In the genomic region with DNA sequence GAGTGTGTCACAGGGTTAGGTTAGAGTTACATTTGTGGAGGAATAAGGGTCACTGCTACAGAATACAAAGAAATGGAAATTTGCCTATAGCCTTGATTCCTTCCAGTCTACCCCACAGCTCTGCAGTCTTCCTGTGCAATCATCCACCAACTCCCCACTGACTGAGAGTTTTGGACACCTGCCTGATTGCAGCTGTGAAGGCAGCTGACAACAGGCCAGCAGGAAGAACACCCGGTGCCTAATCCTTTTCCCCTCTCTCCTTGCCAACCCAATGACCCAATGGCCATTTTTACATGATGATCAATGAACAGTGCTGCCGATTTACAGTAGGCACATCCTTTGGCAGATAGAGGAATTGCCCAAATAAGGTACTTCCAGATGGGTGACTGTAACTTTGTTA, we compare ENCODE assay signal across 12 mouse cellular contexts. TPM values are rescaled to one million over a fixed set of nuclear protein-coding genes. Genes with fewer than 3 reads are reported as not detected.
DNase-seq lines count a peak whose midpoint lies in the region; ATAC-seq and TF ChIP-seq lines count a peak whose summit lies in the region.
"Had no signal": no experiment of that assay in that cellular context is flagged by ENCODE, and none has a peak within 500 bp of the region (broad histone marks: within the 10 kb centered on the region; RNA-seq: fewer than 3 reads in every experiment).

No protein-coding gene starts in this region.

- no peak overlapping the region for H3K4me3 ChIP-seq in hindbrain, postnatal 0 days (ENCODE audit: low read length)
- H3K4me3 ChIP-seq in hindbrain, embryonic 13.5 days = no peak overlapping the region
- H3K4me3 ChIP-seq in cerebellum, adult 2 months (replicated peaks; ENCODE audit: insufficient read depth, low read depth, low read length) = no peak overlapping the region
- no peak overlapping the region for H3K4me3 ChIP-seq in liver, embryonic 11.5 days (ENCODE audit: low read depth, low read length)
- H3K4me3 ChIP-seq: embryonic facial prominence, embryonic 13.5 days; hindbrain, embryonic 10.5 days; limb, embryonic 10.5 days; midbrain, embryonic 10.5 days had no signal

- 0 out of 2 replicates have a peak, but pooled peaks cover 7% of the 10 kb centered on the region for H3K36me3 ChIP-seq in hindbrain, postnatal 0 days (ENCODE audit: insufficient read depth, low read length)
- peaks cover 13% of the 10 kb centered on the region for H3K36me3 ChIP-seq in hindbrain, embryonic 13.5 days
- H3K36me3 ChIP-seq in liver, embryonic 11.5 days (ENCODE audit: control insufficient read depth, insufficient read depth, low read length) = no peaks in the 10 kb centered on the region
- H3K36me3 ChIP-seq: embryonic facial prominence, embryonic 13.5 days; hindbrain, embryonic 10.5 days; limb, embryonic 10.5 days; midbrain, embryonic 10.5 days had no signal

- H3K27me3 ChIP-seq in hindbrain, postnatal 0 days (ENCODE audit: insufficient read depth, low read length) = no peaks in the 10 kb centered on the region
- no peaks in the 10 kb centered on the region for H3K27me3 ChIP-seq in hindbrain, embryonic 13.5 days
- no peaks in the 10 kb centered on the region for H3K27me3 ChIP-seq in cerebellum, adult 2 months (ENCODE audit: control insufficient read depth, insufficient read depth, low read length)
- no peaks in the 10 kb centered on the region for H3K27me3 ChIP-seq in liver, embryonic 11.5 days (replicated peaks; ENCODE audit: control insufficient read depth, insufficient read depth, low read length)
- H3K27me3 ChIP-seq: embryonic facial prominence, embryonic 13.5 days had no signal

- no peak for TF ChIP-seq CTCF in hindbrain, postnatal 0 days (IDR thresholded peaks at IDR 0.05; ENCODE audit: low read depth)
- TF ChIP-seq CTCF in cerebellum, adult 2 months (IDR thresholded peaks at IDR 0.05; ENCODE audit: borderline replicate concordance, insufficient read depth, low read depth, low read length) = no peak

- intact Hi-C loops in heart, postnatal 36 days (cut with DNase I) = no loop called here

- H3K4me2 ChIP-seq in hindbrain, postnatal 0 days (ENCODE audit: low read depth, low read length) = no peak overlapping the region
- no peak overlapping the region for H3K4me2 ChIP-seq in hindbrain, embryonic 13.5 days
- H3K4me2 ChIP-seq in liver, embryonic 11.5 days = no peak overlapping the region
- H3K4me2 ChIP-seq: embryonic facial prominence, embryonic 13.5 days had no signal

- no peak overlapping the region for H3K9ac ChIP-seq in hindbrain, postnatal 0 days (replicated peaks; ENCODE audit: low read length)
- no peak overlapping the region for H3K9ac ChIP-seq in hindbrain, embryonic 13.5 days
- H3K9ac ChIP-seq in liver, embryonic 11.5 days (ENCODE audit: low read depth, low read length) = no peak overlapping the region
- H3K9ac ChIP-seq: embryonic facial prominence, embryonic 13.5 days had no signal

- ATAC-seq in hindbrain, postnatal 0 days = peak; percentile 50; the same call in 1 of the 2 replicates
- ATAC-seq in hindbrain, embryonic 13.5 days (ENCODE audit: low FRiP score) = no peak
- ATAC-seq in cerebellum, adult (ENCODE audit: insufficient number of reproducible peaks, low FRiP score, low TSS enrichment) = peak; percentile 47
- no peak for ATAC-seq in liver, embryonic 11.5 days (replicated peaks; ENCODE audit: low FRiP score)

- WGBS in hindbrain, postnatal 0 days = 39% methylated on average over 2 of the region's 2 CpGs
- WGBS in hindbrain, embryonic 13.5 days = 76% methylated on average over 2 of the region's 2 CpGs
- 9% methylated on average over 2 of the region's 2 CpGs for WGBS in cerebellum, adult 2 months
- 84% methylated on average over 2 of the region's 2 CpGs for WGBS in liver, embryonic 11.5 days

- TF ChIP-seq POLR2A in cerebellum, adult 2 months (IDR thresholded peaks at IDR 0.05; ENCODE audit: borderline replicate concordance, insufficient read depth, low read length) = no peak

- H3K27ac ChIP-seq in hindbrain, postnatal 0 days = no peak overlapping the region; the same call in 1 of the 2 replicates
- H3K27ac ChIP-seq in hindbrain, embryonic 13.5 days = no peak overlapping the region
- no peak overlapping the region for H3K27ac ChIP-seq in cerebellum, adult 2 months (ENCODE audit: insufficient read depth, low read length)
- H3K27ac ChIP-seq in liver, embryonic 11.5 days (ENCODE audit: low read depth, low read length) = no peak overlapping the region
- H3K27ac ChIP-seq: embryonic facial prominence, embryonic 13.5 days; hindbrain, embryonic 10.5 days; limb, embryonic 10.5 days; midbrain, embryonic 10.5 days had no signal

- peak; percentile 43 for DNase-seq in hindbrain, postnatal 0 days (ENCODE audit: low spot score)
- DNase-seq in cerebellum, adult 2 months = peak; percentile 51 to 66
- peak; percentile 17 to 29 for DNase-seq in heart, postnatal 36 days
- no peak for DNase-seq in adrenal gland, adult 8-10 months
- no peak for DNase-seq in liver, embryonic 11.5 days (ENCODE audit: low spot score)
- DNase-seq: lung, adult 18-20 months had no signal

- peaks cover 3% of the 10 kb centered on the region; the same call in 1 of the 2 replicates for H3K4me1 ChIP-seq in hindbrain, postnatal 0 days (ENCODE audit: insufficient read depth, low read length)
- H3K4me1 ChIP-seq in hindbrain, embryonic 13.5 days (replicated peaks) = peaks cover 14% of the 10 kb centered on the region
- H3K4me1 ChIP-seq in cerebellum, adult 2 months (ENCODE audit: control insufficient read depth, insufficient read depth, low read length) = peaks cover 7% of the 10 kb centered on the region; the same call in 1 of the 2 replicates
- H3K4me1 ChIP-seq in liver, embryonic 11.5 days (replicated peaks; ENCODE audit: control insufficient read depth, insufficient read depth, low read length) = no peaks in the 10 kb centered on the region
- H3K4me1 ChIP-seq: embryonic facial prominence, embryonic 13.5 days; limb, embryonic 10.5 days had no signal

- no peaks in the 10 kb centered on the region for H3K9me3 ChIP-seq in hindbrain, postnatal 0 days (ENCODE audit: low read length)
- H3K9me3 ChIP-seq in hindbrain, embryonic 13.5 days = no peaks in the 10 kb centered on the region
- H3K9me3 ChIP-seq in liver, embryonic 11.5 days (ENCODE audit: control insufficient read depth, low read length) = no peaks in the 10 kb centered on the region
- H3K9me3 ChIP-seq: embryonic facial prominence, embryonic 13.5 days; hindbrain, embryonic 10.5 days; limb, embryonic 10.5 days; midbrain, embryonic 10.5 days had no signal

RNA-seq across cellular contexts. Expression of a gene that starts 43.6 kb away (rescaled TPM):
- 34.5 and 39.0 TPM in 2 replicates for total RNA-seq in hindbrain, postnatal 0 days (2014; rRNA removed)
- polyA plus RNA-seq in hindbrain, postnatal 0 days (2015; fragmentation: Nextera tagmentation; extraction: Ambion mirVana) = 5.3 and 5.6 TPM in 2 replicates
- polyA plus RNA-seq in hindbrain, embryonic 13.5 days (2015; fragmentation: Nextera tagmentation; extraction: Ambion mirVana) = 4.6 and 5.1 TPM in 2 replicates
- 22.0 and 22.4 TPM in 2 replicates for polyA plus RNA-seq in cerebellum, adult 2 months (2012; rRNA removed)
- total RNA-seq in heart, postnatal 36 days (2021) = under 1 TPM; 0.22 to 0.33 TPM
- 10 to 100 TPM in 2 of 4 experiments, 1 to 10 TPM in 2; 7.1 to 12.1 (median 9.1) TPM for total RNA-seq in adrenal gland, adult 8-10 months (2022)
- 0.07 and 0.08 TPM in 2 replicates for polyA plus RNA-seq in liver, embryonic 11.5 days (2014; fragmentation: Nextera tagmentation; extraction: Ambion mirVana)

Comparison
In these comparisons a context has a peak if more than half of its experiments do, and no peak if none do; other contexts are left out.
1. ATAC-seq: peak in hindbrain, postnatal 0 days (single experiment) and cerebellum, adult (single experiment); none in hindbrain, embryonic 13.5 days (single experiment) and liver, embryonic 11.5 days (single experiment).
2. DNase-seq: peak in hindbrain, postnatal 0 days (single experiment), cerebellum, adult 2 months (2 of 2) and heart, postnatal 36 days (2 of 2); none in adrenal gland, adult 8-10 months (single experiment) and liver, embryonic 11.5 days (single experiment).